Mouse (Mus musculus): ENCODE measurements around the gene Plekho2. TPM values are rescaled to one million over a fixed set of nuclear protein-coding genes. Genes with fewer than 3 reads are reported as not detected.

The Plekho2 gene
- total and polyA plus RNA-seq, 2 experiments from 2014 or later: 4.0 to 5.4 TPM

DNA sequence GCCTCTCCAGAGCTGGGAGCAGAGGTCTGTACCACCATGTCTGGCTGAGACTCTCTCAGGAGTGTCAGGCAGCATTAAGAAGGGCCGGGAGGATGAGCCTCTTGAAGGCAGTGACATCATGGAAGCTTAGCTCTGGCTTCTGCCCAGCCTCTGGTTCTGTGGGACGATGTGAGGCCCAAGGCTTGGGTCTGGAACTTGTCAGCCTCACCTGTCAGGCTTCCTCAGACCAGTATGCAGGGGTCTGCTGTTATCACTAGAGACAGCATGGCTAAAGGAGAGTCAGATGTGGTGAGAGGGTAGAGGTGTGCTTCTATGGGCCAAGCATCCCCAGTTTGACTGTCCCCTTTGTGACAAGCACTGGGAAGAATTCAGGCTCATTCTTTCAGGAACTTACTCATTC, 33.3 kb upstream of the Plekho2 start:
- Histone ChIP-seq H3K4me3 (ENCODE audit: low read depth, low read length) (no peak overlapping the region), H3K9me3 (ENCODE audit: low read length) (no peaks in the 10 kb centered on the region), H3K9ac (no peak overlapping the region), H3K4me2 (ENCODE audit: low read depth) (no peak overlapping the region), H3K4me1 (ENCODE audit: insufficient read depth) (no peaks in the 10 kb centered on the region), H3K27me3 (ENCODE audit: insufficient read depth, low read length) (no peaks in the 10 kb centered on the region), H3K27ac (ENCODE audit: low read depth, low read length) (no peak overlapping the region), H3K36me3 (ENCODE audit: insufficient read depth) (no peaks in the 10 kb centered on the region)
- DNase-seq (no peak), ATAC-seq (no peak)
- WGBS: 54% methylated on average over 2 of the region's 2 CpGs
- no peak for TF ChIP-seq CTCF (IDR thresholded peaks at IDR 0.05; ENCODE audit: low read depth)

DNA sequence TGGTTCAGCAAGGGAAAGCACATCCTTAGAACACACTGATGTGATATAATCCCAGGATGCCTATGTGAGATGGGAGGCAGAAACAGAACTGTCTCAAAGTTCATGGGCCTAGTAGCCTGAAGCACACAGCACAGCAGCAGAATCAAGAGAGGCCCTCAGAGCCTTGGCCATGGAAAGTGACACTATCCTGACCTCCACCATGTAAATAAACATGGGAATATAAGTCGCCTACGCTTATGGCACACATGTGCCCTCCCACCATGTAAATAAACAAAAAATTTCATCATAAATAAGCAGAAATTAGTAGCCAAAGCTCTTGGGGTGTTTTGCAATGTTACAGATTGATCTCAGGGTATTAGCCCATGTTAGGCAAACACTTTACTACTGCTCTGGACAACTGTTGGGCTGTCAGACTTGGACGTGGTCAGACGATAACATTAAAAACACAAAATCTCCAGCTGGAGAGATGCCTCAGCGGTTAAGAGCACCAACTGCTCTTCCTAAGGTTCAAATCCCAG, 32.2 kb upstream of the Plekho2 start:
- no peak for ATAC-seq
- WGBS: 91% methylated on average over 5 of the region's 5 CpGs

DNA sequence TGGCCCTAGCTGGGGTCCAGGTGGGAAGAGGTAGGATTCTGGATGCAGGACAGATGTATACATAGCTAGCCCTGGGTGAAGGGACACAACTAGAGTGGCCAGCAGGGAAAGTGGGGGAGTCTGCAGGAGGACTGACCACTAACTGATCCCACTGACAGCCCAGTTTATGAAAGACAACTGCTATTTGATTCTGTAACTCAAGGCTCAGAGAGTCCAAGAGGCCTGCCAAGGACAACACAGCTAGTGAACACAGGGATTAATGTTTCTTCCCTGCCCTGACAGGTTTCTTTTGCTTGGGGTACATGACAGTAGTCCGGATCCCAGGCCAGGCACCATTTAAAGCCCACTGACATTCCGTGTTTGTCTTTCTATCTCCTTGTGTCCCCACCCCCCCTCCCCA, 27.3 kb upstream of the Plekho2 start:
- no peaks in the 10 kb centered on the region for H3K27me3 ChIP-seq (ENCODE audit: insufficient read depth, low read length)
- TF ChIP-seq CTCF (IDR thresholded peaks at IDR 0.05; ENCODE audit: low read depth): no peak
- no peak overlapping the region for H3K9ac ChIP-seq
- H3K4me2 ChIP-seq (ENCODE audit: low read depth): no peak overlapping the region
- H3K4me1 ChIP-seq (ENCODE audit: insufficient read depth): no peaks in the 10 kb centered on the region
- H3K9me3 ChIP-seq (ENCODE audit: low read length): no peaks in the 10 kb centered on the region
- DNase-seq: no peak
- 24% methylated on average over 2 of the region's 2 CpGs for WGBS
- H3K36me3 ChIP-seq (ENCODE audit: insufficient read depth): no peaks in the 10 kb centered on the region
- H3K4me3 ChIP-seq (ENCODE audit: low read depth, low read length): no peak overlapping the region
- no peak for ATAC-seq
- H3K27ac ChIP-seq (ENCODE audit: low read depth, low read length): no peak overlapping the region

More for the DNA sequence above, 32.2 kb upstream of the Plekho2 start:
- no peak overlapping the region for H3K9ac ChIP-seq
- no peak overlapping the region for H3K27ac ChIP-seq (ENCODE audit: low read depth, low read length)
- H3K4me1 ChIP-seq (ENCODE audit: insufficient read depth): no peaks in the 10 kb centered on the region
- no peaks in the 10 kb centered on the region for H3K9me3 ChIP-seq (ENCODE audit: low read length)
- H3K27me3 ChIP-seq (ENCODE audit: insufficient read depth, low read length): no peaks in the 10 kb centered on the region
- no peaks in the 10 kb centered on the region for H3K36me3 ChIP-seq (ENCODE audit: insufficient read depth)
- no peak overlapping the region for H3K4me2 ChIP-seq (ENCODE audit: low read depth)
- no peak for DNase-seq
- TF ChIP-seq CTCF (IDR thresholded peaks at IDR 0.05; ENCODE audit: low read depth): no peak
- no peak overlapping the region for H3K4me3 ChIP-seq (ENCODE audit: low read depth, low read length)

DNA sequence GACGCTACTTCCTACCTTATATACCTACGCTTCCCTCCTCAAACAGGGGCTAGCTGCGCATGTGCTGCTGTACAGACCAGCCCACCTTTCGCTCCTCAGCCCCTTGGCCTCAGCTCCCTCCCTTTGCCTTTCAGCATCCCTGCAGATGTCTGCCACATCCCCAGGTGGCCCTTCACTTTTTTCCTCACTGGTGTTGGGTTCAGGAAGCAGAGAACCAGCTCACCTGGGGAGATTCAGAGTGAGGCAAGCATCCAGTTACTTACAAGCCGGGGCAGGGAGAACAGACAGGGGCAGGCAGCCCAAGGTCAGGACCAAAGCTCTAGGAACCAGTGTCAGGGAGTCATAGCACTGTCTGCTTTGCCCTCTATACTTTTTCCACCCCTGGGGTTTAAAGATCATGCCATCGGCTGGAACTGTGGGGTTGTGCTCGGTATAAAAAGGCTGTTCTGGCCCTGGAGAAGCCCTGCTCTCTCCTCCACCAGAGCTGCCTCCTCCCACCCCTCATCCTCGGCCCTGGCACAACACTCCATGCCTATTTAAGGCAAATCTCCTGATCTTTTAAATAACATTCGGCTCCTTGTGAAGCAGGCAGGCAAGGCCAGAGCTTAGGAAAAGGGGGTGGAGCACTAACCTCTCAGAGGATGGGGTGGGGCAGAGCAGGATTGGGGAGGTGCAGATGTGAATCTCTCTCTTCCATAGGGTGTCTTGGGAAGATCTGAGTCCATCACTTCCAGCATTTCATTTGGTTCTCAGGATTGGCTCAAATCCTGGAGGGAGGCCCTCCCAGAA, 26.7 kb upstream of the Plekho2 start:
- Histone ChIP-seq H3K4me2 (ENCODE audit: low read depth) (no peak overlapping the region), H3K27ac (ENCODE audit: low read depth, low read length) (no peak overlapping the region), H3K4me1 (ENCODE audit: insufficient read depth) (no peaks in the 10 kb centered on the region), H3K27me3 (ENCODE audit: insufficient read depth, low read length) (no peaks in the 10 kb centered on the region), H3K9me3 (ENCODE audit: low read length) (no peaks in the 10 kb centered on the region), H3K9ac (no peak overlapping the region), H3K36me3 (ENCODE audit: insufficient read depth) (no peaks in the 10 kb centered on the region), H3K4me3 (ENCODE audit: low read depth, low read length) (no peak overlapping the region)
- 44% methylated on average over 9 of the region's 9 CpGs for WGBS
- ATAC-seq: no peak
- DNase-seq: no peak
- TF ChIP-seq CTCF (IDR thresholded peaks at IDR 0.05; ENCODE audit: low read depth): no peak

DNA sequence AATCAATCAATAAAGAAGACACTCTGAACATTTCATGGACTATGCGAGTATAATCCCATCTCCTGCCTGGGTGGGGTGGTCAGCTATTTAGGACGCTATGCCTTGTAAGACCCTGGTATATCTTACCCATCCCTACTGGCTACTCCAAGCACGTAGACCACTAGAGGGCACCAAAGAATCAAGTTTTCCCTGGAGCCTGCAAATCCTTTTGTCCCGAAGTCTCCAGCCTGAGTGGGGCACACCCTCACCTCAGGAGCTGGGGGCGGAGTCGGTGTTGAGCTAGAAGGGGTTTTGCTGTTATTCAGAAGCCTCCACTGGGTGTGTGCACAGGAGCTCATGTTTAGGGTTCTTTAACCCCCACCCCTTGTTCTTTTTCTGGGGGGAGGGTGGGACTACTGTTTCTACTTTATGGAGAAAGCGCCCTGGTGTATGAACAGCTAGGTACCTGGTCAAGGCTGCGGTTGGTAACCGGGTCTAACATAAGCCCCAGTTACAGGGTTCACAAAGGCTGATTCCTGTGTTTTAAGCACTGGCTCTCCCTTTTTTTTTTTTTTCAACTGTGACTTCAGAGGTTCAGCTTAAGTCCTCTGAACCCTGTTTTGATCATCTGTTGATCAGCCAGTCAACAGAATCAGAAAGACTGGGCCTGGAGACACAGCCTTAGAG, 25.8 kb upstream of the Plekho2 start:
- H3K4me2 ChIP-seq (ENCODE audit: low read depth): peak overlapping the region; percentile 45
- H3K9me3 ChIP-seq (ENCODE audit: low read length): no peaks in the 10 kb centered on the region
- H3K36me3 ChIP-seq (ENCODE audit: insufficient read depth): no peaks in the 10 kb centered on the region
- H3K27ac ChIP-seq (ENCODE audit: low read depth, low read length): no peak overlapping the region
- WGBS: 8% methylated on average over 9 of the region's 9 CpGs
- peak; percentile 95 for ATAC-seq
- H3K4me1 ChIP-seq (ENCODE audit: insufficient read depth): no peaks in the 10 kb centered on the region
- no peak overlapping the region for H3K9ac ChIP-seq
- H3K27me3 ChIP-seq (ENCODE audit: insufficient read depth, low read length): no peaks in the 10 kb centered on the region
- DNase-seq: peak; percentile 92
- H3K4me3 ChIP-seq (ENCODE audit: low read depth, low read length): peak overlapping the region; percentile 4; the same call in 1 of the 2 replicates
- peak; percentile 90 for TF ChIP-seq CTCF (IDR thresholded peaks at IDR 0.05; ENCODE audit: low read depth)

DNA sequence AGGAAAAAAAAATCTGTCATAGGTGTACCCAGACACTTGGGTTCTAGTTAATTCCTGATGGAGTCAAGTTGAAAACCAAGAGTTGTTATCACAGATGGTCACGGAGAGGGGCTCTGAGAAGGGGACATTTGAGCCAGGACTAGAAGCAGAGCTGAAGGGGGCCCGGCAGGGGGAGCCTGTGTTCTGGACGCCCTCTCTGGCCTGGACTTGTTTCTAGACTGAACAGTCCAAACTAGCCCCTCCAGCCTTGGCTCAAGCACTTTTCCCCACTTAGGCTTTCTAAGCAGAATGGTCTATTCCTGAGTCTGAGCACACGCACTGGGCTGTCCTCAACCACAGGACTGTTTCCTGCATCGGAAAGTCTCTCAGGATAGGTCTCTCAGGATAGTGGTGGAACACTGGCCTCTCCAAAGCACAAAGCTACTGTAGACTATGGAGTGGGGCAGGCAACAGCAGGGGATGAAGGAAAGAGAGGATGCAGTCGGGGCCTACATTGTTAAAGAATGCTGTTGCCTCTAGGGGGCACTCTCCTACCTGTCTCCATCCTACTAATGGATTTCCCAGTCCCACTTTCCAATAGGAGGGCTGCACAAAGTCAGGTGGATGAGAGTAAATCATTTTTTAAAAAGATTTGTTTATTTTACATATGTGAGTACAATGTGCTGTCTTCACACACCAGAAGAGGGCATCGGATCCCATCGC, 23.7 kb upstream of the Plekho2 start:
- H3K27me3 ChIP-seq (ENCODE audit: insufficient read depth, low read length): no peaks in the 10 kb centered on the region
- no peak overlapping the region for H3K4me3 ChIP-seq (ENCODE audit: low read depth, low read length)
- H3K27ac ChIP-seq (ENCODE audit: low read depth, low read length): no peak overlapping the region
- TF ChIP-seq CTCF (IDR thresholded peaks at IDR 0.05; ENCODE audit: low read depth): peak; percentile 45
- H3K4me2 ChIP-seq (ENCODE audit: low read depth): no peak overlapping the region
- no peak for ATAC-seq
- no peaks in the 10 kb centered on the region for H3K36me3 ChIP-seq (ENCODE audit: insufficient read depth)
- H3K9ac ChIP-seq: no peak overlapping the region
- DNase-seq: no peak
- H3K4me1 ChIP-seq (ENCODE audit: insufficient read depth): no peaks in the 10 kb centered on the region
- no peaks in the 10 kb centered on the region for H3K9me3 ChIP-seq (ENCODE audit: low read length)
- 45% methylated on average over 8 of the region's 8 CpGs for WGBS

Measured in forebrain, postnatal 0 days (tissue).